Mouse (Mus musculus): ENCODE results near the gene Usp3. TPM values are rescaled to one million over a fixed set of nuclear protein-coding genes. Genes with fewer than 3 reads are reported as not detected.
A peak's percentile ranks its signal among the peaks of the same experiment; 100 is the strongest.

The Usp3 gene
- polyA plus RNA-seq, 1 experiment: 29.6 TPM

- Histone ChIP-seq H3K27me3 (replicated peaks; ENCODE audit: control insufficient read depth, insufficient read depth, low read length) (no peaks in the 10 kb centered on the region), H3K4me3 (ENCODE audit: insufficient read depth, low read depth, low read length) (no peak overlapping the region), H3K36me3 (ENCODE audit: control insufficient read depth, insufficient read depth, low read length) (no peaks in the 10 kb centered on the region), H3K4me1 (ENCODE audit: control insufficient read depth, insufficient read depth, low read length) (peaks cover 8% of the 10 kb centered on the region; the same call in 1 of the 2 replicates), H3K27ac (ENCODE audit: insufficient read depth, low read depth, low read length) (no peak overlapping the region)
- no peak for DNase-seq
- TF ChIP-seq CTCF (conservative IDR thresholded peaks at IDR 0.05; ENCODE audit: insufficient read depth, insufficient read length, low read depth, low read length): no peak
- TF ChIP-seq POLR2A (IDR thresholded peaks at IDR 0.05; ENCODE audit: low read depth, low read length): no peak
- 50% methylated on average over 1 of the region's 1 CpGs for WGBS
These were observed 6.4 kb downstream of the Usp3 start for GRCm38 (mm10) chr9:66586533-66586932.

- no peak for DNase-seq
- TF ChIP-seq CTCF (conservative IDR thresholded peaks at IDR 0.05; ENCODE audit: insufficient read depth, insufficient read length, low read depth, low read length) (no peak), POLR2A (IDR thresholded peaks at IDR 0.05; ENCODE audit: low read depth, low read length) (no peak)
- Histone ChIP-seq H3K4me1 (ENCODE audit: control insufficient read depth, insufficient read depth, low read length) (peaks cover 6% of the 10 kb centered on the region; the same call in 1 of the 2 replicates), H3K27ac (ENCODE audit: insufficient read depth, low read depth, low read length) (no peak overlapping the region), H3K36me3 (ENCODE audit: control insufficient read depth, insufficient read depth, low read length) (no peaks in the 10 kb centered on the region), H3K27me3 (replicated peaks; ENCODE audit: control insufficient read depth, insufficient read depth, low read length) (no peaks in the 10 kb centered on the region), H3K4me3 (ENCODE audit: insufficient read depth, low read depth, low read length) (no peak overlapping the region)
- WGBS: 56% methylated on average over 1 of the region's 1 CpGs
These were observed 7.8 kb downstream of the Usp3 start for GRCm38 (mm10) chr9:66585191-66585590.

GRCm38 (mm10) chr9:66584176-66584575 is 8.8 kb downstream of the Usp3 start:
- DNase-seq: no peak
- H3K4me1 ChIP-seq (ENCODE audit: control insufficient read depth, insufficient read depth, low read length): peaks cover 3% of the 10 kb centered on the region; the same call in 1 of the 2 replicates
- H3K27ac ChIP-seq (ENCODE audit: insufficient read depth, low read depth, low read length): no peak overlapping the region
- no peak overlapping the region for H3K4me3 ChIP-seq (ENCODE audit: insufficient read depth, low read depth, low read length)
- no peaks in the 10 kb centered on the region for H3K36me3 ChIP-seq (ENCODE audit: control insufficient read depth, insufficient read depth, low read length)
- no peak for TF ChIP-seq CTCF (conservative IDR thresholded peaks at IDR 0.05; ENCODE audit: insufficient read depth, insufficient read length, low read depth, low read length)
- no peak for TF ChIP-seq POLR2A (IDR thresholded peaks at IDR 0.05; ENCODE audit: low read depth, low read length)
- no peaks in the 10 kb centered on the region for H3K27me3 ChIP-seq (replicated peaks; ENCODE audit: control insufficient read depth, insufficient read depth, low read length)

GRCm38 (mm10) chr9:66583244-66583643 is 9.7 kb downstream of the Usp3 start:
- Histone ChIP-seq H3K27me3 (replicated peaks; ENCODE audit: control insufficient read depth, insufficient read depth, low read length) (no peaks in the 10 kb centered on the region), H3K36me3 (ENCODE audit: control insufficient read depth, insufficient read depth, low read length) (no peaks in the 10 kb centered on the region), H3K27ac (ENCODE audit: insufficient read depth, low read depth, low read length) (no peak overlapping the region), H3K4me1 (ENCODE audit: control insufficient read depth, insufficient read depth, low read length) (peaks cover 6% of the 10 kb centered on the region; the same call in 1 of the 2 replicates), H3K4me3 (ENCODE audit: insufficient read depth, low read depth, low read length) (no peak overlapping the region)
- DNase-seq: no peak
- TF ChIP-seq CTCF (conservative IDR thresholded peaks at IDR 0.05; ENCODE audit: insufficient read depth, insufficient read length, low read depth, low read length) (no peak), POLR2A (IDR thresholded peaks at IDR 0.05; ENCODE audit: low read depth, low read length) (no peak)
- WGBS: 74% methylated on average over 1 of the region's 1 CpGs

GRCm38 (mm10) chr9:66581694-66582093 is 11.2 kb downstream of the Usp3 start:
- 76% methylated on average over 3 of the region's 3 CpGs for WGBS
- Histone ChIP-seq H3K36me3 (ENCODE audit: control insufficient read depth, insufficient read depth, low read length) (no peaks in the 10 kb centered on the region), H3K4me1 (ENCODE audit: control insufficient read depth, insufficient read depth, low read length) (peaks cover 6% of the 10 kb centered on the region), H3K27ac (ENCODE audit: insufficient read depth, low read depth, low read length) (no peak overlapping the region), H3K27me3 (replicated peaks; ENCODE audit: control insufficient read depth, insufficient read depth, low read length) (no peaks in the 10 kb centered on the region), H3K4me3 (ENCODE audit: insufficient read depth, low read depth, low read length) (no peak overlapping the region)
- DNase-seq: no peak
- TF ChIP-seq CTCF (conservative IDR thresholded peaks at IDR 0.05; ENCODE audit: insufficient read depth, insufficient read length, low read depth, low read length): no peak
- TF ChIP-seq POLR2A (IDR thresholded peaks at IDR 0.05; ENCODE audit: low read depth, low read length): no peak

GRCm38 (mm10) chr9:66580722-66581121 is 12.2 kb downstream of the Usp3 start:
- H3K4me1 ChIP-seq (ENCODE audit: control insufficient read depth, insufficient read depth, low read length): peaks cover 8% of the 10 kb centered on the region
- no peak overlapping the region for H3K4me3 ChIP-seq (ENCODE audit: insufficient read depth, low read depth, low read length)
- DNase-seq: no peak
- WGBS: 80% methylated on average over 1 of the region's 1 CpGs
- H3K27me3 ChIP-seq (replicated peaks; ENCODE audit: control insufficient read depth, insufficient read depth, low read length): no peaks in the 10 kb centered on the region
- TF ChIP-seq CTCF (conservative IDR thresholded peaks at IDR 0.05; ENCODE audit: insufficient read depth, insufficient read length, low read depth, low read length): no peak
- TF ChIP-seq POLR2A (IDR thresholded peaks at IDR 0.05; ENCODE audit: low read depth, low read length): no peak
- H3K36me3 ChIP-seq (ENCODE audit: control insufficient read depth, insufficient read depth, low read length): no peaks in the 10 kb centered on the region
- H3K27ac ChIP-seq (ENCODE audit: insufficient read depth, low read depth, low read length): no peak overlapping the region

- no peak for TF ChIP-seq CTCF (conservative IDR thresholded peaks at IDR 0.05; ENCODE audit: insufficient read depth, insufficient read length, low read depth, low read length)
- no peak for TF ChIP-seq POLR2A (IDR thresholded peaks at IDR 0.05; ENCODE audit: low read depth, low read length)
- WGBS: 31% methylated on average over 1 of the region's 1 CpGs
- DNase-seq: peak; percentile 72
- Histone ChIP-seq H3K36me3 (ENCODE audit: control insufficient read depth, insufficient read depth, low read length) (no peaks in the 10 kb centered on the region), H3K4me1 (ENCODE audit: control insufficient read depth, insufficient read depth, low read length) (peaks cover 21% of the 10 kb centered on the region), H3K27ac (ENCODE audit: insufficient read depth, low read depth, low read length) (peak overlapping the region; percentile 88), H3K4me3 (ENCODE audit: insufficient read depth, low read depth, low read length) (no peak overlapping the region), H3K27me3 (replicated peaks; ENCODE audit: control insufficient read depth, insufficient read depth, low read length) (no peaks in the 10 kb centered on the region)
These were observed 17.1 kb downstream of the Usp3 start for GRCm38 (mm10) chr9:66575878-66576238.

All from kidney, adult 2 months (tissue).